Mouse (Mus musculus) kidney, adult 18-20 months (tissue): Measurements from ENCODE around the gene Vgll4.

Experiments
- DNase-seq: peaks from one replicate; pipeline ENCODE4 v3.0.0; 2021

Vgll4 gene

DNA sequence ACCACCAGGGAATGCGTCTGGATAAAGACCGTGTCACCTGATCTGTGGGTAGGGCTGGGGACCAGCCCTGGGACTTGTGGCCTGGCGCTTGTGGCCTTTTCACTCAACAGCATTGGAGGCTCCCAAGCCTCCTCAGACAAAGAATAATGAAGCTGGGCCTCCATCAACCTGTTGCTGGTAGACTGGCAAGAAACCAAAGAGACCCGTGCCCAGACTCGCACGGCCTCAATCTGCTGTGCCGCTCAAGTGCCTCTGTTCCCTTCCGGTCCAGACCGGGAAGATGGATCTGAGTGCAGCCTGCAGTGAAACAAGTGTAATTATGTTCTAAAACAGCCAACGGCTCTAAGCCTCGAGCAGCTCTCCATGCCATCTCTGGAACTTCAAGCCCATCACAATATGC is 52.7 kb downstream of the Vgll4 start:
- no peak for DNase-seq

DNA sequence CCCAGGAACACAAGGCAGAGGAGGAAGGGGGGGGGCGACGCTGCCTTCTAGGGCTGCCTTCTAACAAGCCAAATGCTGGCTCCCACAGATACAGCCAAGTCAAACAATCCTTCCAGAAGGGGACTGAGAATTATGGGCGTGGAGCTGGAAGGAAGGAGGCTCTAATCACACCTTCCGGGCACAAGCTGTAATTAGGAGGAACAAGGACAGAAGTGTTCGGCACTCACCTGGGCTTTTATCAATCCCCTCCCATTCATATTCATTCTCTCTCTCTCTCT is 53.1 kb downstream of the Vgll4 start:
- no peak for DNase-seq

DNA sequence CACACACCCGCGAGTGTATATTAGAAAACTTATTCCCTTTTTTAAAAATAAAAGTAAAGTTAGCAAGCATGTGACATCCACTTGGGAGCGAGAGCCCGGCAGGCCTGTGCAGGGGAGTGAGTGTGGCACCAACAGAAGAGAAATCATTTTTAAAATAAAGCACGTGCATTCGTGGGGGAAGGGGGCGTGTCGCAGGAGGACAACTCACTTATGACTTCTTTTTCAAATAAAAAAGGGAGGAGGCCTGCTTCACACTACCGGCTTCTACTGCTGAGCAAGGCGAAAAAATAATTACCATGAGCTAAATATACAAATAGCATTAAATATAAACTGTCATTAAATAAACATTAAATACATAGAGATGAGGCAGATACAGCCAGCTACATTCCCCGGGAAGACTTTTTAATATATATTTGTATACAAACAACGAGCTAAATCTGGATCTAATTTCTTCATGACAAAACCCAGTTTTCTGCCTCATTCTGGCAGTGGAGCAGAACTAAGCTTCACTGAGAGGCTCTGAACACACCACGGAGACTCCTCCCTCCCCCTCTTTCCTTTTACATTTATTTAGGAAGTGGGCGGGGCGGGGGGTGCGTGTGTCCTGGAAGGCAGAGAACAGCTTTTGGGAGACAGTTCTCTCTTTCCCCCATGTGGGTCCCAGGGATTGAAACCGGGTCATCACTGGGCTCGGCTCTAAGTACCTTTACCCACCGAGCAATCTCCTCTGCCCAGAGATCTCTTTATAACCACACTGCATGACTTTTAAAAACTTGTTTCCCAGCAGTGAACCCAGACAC is 53.7 kb downstream of the Vgll4 start:
- no peak for DNase-seq

DNA sequence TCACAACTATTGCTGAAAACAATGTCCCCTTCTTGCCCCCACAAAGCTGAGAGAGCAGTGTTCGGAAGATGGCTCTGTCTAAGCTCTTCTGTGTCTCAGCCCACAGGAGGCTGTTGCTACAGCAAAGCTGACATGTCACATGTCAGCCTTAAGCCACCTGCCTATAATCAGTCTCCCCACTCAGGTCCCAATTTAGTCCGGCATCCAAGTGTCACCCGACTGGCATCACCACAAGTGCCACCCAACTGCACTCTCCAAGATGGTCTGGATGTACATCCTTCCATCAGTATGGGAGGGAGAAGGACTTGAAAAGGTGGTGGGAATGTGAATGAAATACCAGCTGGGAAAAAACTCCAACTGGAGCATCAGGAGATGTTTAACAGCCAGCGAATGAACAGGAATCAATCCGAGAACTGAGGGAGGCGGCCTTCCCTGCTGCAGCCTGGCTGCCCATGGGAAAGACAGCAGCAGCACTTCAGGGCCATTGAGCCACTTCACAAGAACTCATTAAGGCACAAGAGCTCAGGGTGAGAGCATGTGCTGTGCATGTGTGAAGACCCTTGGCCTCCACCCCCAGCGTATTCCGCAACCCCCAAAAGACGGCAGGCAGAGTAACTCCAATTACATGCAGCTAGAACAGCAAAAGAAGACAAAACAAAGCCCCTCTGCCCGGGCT is 55.6 kb downstream of the Vgll4 start:
- no peak for DNase-seq

DNA sequence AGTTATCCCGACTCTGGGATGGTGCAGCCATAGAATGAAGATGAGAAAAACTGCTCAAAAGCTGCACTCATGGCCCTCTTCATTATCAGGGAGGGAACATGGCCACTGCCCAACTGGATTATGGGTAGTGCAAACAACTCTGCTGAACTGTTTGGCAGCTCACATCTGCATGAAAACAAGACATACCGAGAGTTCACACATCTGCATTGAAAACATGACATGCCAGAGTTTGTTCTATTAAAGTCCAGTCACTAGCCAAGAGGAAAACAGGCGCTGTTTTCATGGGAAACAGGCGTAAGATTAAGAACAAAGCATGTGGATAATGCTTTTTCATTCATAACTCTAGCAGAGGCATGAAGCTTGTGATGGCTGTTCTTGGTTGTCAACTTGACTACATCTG is 56.7 kb downstream of the Vgll4 start:
- DNase-seq, result no peak

GRCm38 (mm10) chr6:114911540-114911939 is 58.3 kb downstream of the Vgll4 start:
- no peak for DNase-seq

DNA sequence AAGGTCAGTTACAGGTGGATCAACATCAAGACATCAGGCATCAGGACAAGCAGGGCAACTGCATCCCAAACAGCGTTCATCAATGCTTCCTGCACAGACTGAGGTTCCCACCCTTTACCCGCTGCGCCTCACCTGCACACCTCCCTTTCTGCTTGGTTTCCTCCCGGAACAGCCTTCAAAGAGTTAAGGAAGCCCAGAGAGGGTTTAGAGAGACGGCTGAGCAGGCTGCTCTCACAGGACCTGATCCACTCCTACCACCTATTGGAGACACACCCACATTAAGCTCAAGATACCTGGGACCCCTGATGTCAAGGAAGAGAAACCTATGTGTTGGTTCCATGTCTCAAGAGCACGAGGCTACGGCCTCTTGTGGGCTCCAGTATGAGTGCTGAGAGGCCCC is 60.0 kb downstream of the Vgll4 start:
- no peak for DNase-seq

GRCm38 (mm10) chr6:114907459-114907858 is 62.3 kb downstream of the Vgll4 start:
- no peak for DNase-seq

- no peak for DNase-seq
These were observed 63.6 kb downstream of the Vgll4 start for GRCm38 (mm10) chr6:114906209-114906608.

GRCm38 (mm10) chr6:114905253-114906028 is 64.4 kb downstream of the Vgll4 start:
- DNase-seq, result no peak

- DNase-seq, result no peak
These were observed 65.0 kb downstream of the Vgll4 start for GRCm38 (mm10) chr6:114904818-114905217.

DNA sequence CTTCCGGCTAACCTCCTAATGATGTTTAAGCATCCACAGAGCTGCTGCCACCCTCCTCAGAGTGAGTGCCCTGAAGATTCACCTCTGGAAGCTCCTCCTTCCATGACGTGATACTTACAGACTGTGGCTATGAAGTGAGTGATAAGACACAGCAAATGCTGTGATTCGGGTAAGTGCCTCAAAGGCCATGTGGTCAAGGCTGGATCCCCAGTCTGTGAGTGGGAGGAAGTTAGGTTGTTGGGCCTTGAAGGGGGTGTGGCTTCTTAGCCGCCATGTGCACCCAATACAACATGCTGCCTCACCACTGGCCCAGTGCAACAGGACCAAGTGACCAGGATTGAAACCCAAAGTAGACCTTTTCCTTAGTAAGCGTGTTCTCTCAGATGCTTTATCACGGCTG is 65.6 kb downstream of the Vgll4 start:
- no peak for DNase-seq

DNA sequence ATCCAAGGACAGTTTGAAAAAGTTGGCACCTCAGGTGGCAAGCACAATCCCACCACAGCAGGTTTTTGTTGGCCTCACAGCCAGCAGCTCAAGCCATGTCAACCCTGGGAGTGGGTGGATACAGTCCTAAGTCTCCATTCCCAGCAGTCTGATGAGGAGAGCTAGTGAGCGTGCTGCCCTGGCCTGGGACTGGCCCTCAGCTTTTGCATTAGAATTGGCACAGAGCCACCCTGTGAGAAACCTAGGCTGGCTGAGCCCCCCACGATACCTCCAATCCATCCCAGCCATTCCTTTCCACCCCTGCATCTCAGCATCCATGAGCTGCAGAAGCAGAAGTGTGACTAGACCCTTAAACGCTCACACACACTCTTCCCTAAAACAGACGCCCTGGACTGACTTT is 67.9 kb downstream of the Vgll4 start:
- DNase-seq, result no peak

- peak; percentile 17 for DNase-seq
These were observed 68.4 kb downstream of the Vgll4 start for GRCm38 (mm10) chr6:114901321-114901824.

- no peak for DNase-seq
These were observed 69.6 kb downstream of the Vgll4 start for GRCm38 (mm10) chr6:114900194-114900593.

GRCm38 (mm10) chr6:114899652-114900051 is 70.1 kb downstream of the Vgll4 start:
- DNase-seq, result no peak

- no peak for DNase-seq
These were observed 70.8 kb downstream of the Vgll4 start for GRCm38 (mm10) chr6:114898949-114899348.

- no peak for DNase-seq
These were observed 73.5 kb downstream of the Vgll4 start for GRCm38 (mm10) chr6:114896281-114896680.

DNA sequence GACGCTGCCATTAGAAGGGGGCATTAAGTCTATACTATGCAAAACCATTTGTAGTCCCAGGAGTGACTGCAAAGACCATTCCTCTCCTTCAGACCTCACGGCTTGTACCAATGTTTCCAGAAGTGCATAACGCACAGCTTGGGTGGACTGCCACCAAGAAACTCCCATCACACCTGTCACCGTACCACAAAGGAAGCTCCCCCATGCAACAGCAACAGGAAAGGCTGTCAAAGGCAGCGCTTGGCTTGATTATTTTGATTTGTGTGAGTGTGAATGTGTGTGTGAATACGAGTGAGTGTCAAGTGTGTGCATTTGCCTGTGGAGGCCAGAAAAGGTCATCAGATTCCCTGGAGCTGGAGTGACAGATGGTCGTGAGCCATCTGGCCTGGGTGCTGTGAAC is 74.6 kb downstream of the Vgll4 start:
- no peak for DNase-seq

GRCm38 (mm10) chr6:114894548-114895106 is 75.2 kb downstream of the Vgll4 start:
- DNase-seq, result no peak

- peak; percentile 49 for DNase-seq
These were observed 76.2 kb downstream of the Vgll4 start for GRCm38 (mm10) chr6:114893427-114894209.

GRCm38 (mm10) chr6:114892363-114892762 is 77.4 kb downstream of the Vgll4 start:
- peak; percentile 34 for DNase-seq

- no peak for DNase-seq
These were observed 78.0 kb downstream of the Vgll4 start for GRCm38 (mm10) chr6:114891771-114892170.
